Mouse (Mus musculus): ENCODE measurements around the gene Kif18b. TPM values are rescaled to one million over a fixed set of nuclear protein-coding genes. Genes with fewer than 3 reads are reported as not detected.

Gene Kif18b
- total RNA-seq, 2 experiments from 2014 or later: 0.27 to 0.40 TPM

GRCm38 (mm10) chr11:102880585-102881313 lies 44.2 kb downstream of the Kif18b start, which contains the start of the genes Eftud2 and Ccdc103:
Gene Eftud2, minus strand, starts transcription at chr11:102880985.
Gene Ccdc103, plus strand, starts transcription at chr11:102881204.
- peak; percentile 93 to 94 for DNase-seq

GRCm38 (mm10) chr11:102879558-102879957 lies 45.4 kb downstream of the Kif18b start:
- DNase-seq: no peak

GRCm38 (mm10) chr11:102874801-102875334 lies 50.1 kb downstream of the Kif18b start:
- peak in 1 of 2 experiments; percentile 49 for DNase-seq

GRCm38 (mm10) chr11:102864272-102864671 lies 60.7 kb downstream of the Kif18b start:
- DNase-seq: peak in 1 of 2 experiments; percentile 36

GRCm38 (mm10) chr11:102859933-102860332 lies 65.0 kb downstream of the Kif18b start:
- no peak for DNase-seq

- DNase-seq: no peak
These were observed 66.0 kb downstream of the Kif18b start for GRCm38 (mm10) chr11:102858951-102859350.

- DNase-seq: no peak
These were observed 69.0 kb downstream of the Kif18b start for GRCm38 (mm10) chr11:102855941-102856340.

Other genes starting within 250 kb of the Kif18b start
- gene Ccdc43, start 227.3 kb downstream of the Kif18b start, total RNA-seq (2021): 10 to 100 TPM; 36.4 to 39.7 TPM
- gene Adam11, start 163.7 kb downstream of the Kif18b start, total RNA-seq (2021): 100 to 1,000 TPM; 188 to 201 TPM
- 1 to 10 TPM; 5.1 TPM for gene Gjc1, start 105.4 kb downstream of the Kif18b start, total RNA-seq (2021)
- gene Higd1b, start 89.3 kb downstream of the Kif18b start, total RNA-seq (2021): 1 to 10 TPM; 2.0 to 4.6 TPM
- gene Eftud2, start 44.1 kb downstream of the Kif18b start, total RNA-seq (2021): 100 to 1,000 TPM; 129 to 131 TPM
- gene Ccdc103, start 43.9 kb downstream of the Kif18b start, total RNA-seq (2021): 1 to 10 TPM; 1.6 to 2.4 TPM
- gene Fam187a, start 40.0 kb downstream of the Kif18b start, total RNA-seq (2021): not detected
- 100 to 1,000 TPM; 275 to 320 TPM for gene Gfap, start 24.2 kb downstream of the Kif18b start, total RNA-seq (2021)
- gene C1ql1, start 21.6 kb upstream of the Kif18b start, total RNA-seq (2021): 10 to 100 TPM; 16.2 to 18.2 TPM
- gene Nmt1, start 103.1 kb upstream of the Kif18b start, total RNA-seq (2021): 100 to 1,000 TPM; 165 to 167 TPM
- gene Dcakd, start 103.2 kb upstream of the Kif18b start, total RNA-seq (2021): 10 to 100 TPM; 88.9 to 96.1 TPM
- 1 to 10 TPM; 9.5 TPM for gene Plcd3, start 176.5 kb upstream of the Kif18b start, total RNA-seq (2021)
- 10 to 100 TPM; 76.4 to 86.1 TPM for gene Acbd4, start 176.6 kb upstream of the Kif18b start, total RNA-seq (2021)
- 10 to 100 TPM; 52.7 to 56.1 TPM for gene Hexim1, start 191.1 kb upstream of the Kif18b start, total RNA-seq (2021)
- gene Hexim2, start 207.3 kb upstream of the Kif18b start, total RNA-seq (2021): 10 to 100 TPM; 14.8 to 14.9 TPM
- gene Fmnl1, start 246.0 kb upstream of the Kif18b start, total RNA-seq (2021): 100 to 1,000 TPM; 136 to 154 TPM

All from layer of hippocampus, postnatal 36 days (tissue).